Mouse (Mus musculus) liver, embryonic 14.5 days (tissue): Measurements from ENCODE around the gene Serpina7.

Experiments
- CTCF ChIP-seq: IDR thresholded peaks from 2 replicates; pipeline ENCODE4 v1.5.1; 2016; ENCODE audit warnings: antibody characterized with exemption, low read depth, control low read depth
- EP300 ChIP-seq: IDR thresholded peaks from 2 replicates; pipeline ENCODE4 v1.6.1; 2016; ENCODE audit warnings: antibody characterized with exemption, low read depth

DNA sequence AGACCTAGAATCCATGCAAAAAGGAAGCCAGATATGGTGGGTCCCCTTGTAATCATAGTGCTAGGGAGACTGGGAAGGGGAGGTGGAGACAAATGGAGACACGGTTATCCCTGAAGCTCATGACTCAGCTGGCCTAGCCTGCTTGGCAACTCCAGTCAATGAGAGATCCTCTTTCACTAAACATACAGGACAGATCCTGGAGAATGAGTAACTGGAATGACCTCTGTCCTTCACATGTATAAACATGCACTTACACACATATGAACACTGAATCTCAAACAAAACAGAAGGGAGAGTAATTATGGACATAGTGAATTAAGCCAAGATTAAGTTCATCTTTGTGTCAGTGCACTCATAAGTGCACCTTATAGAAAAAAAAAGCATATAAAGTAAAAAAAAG, 31.9 kb downstream of the Serpina7 start:
- TF ChIP-seq CTCF (no peak), EP300 (no peak)
